Mouse (Mus musculus): Measurements from ENCODE around the gene 2210408I21Rik. TPM values are rescaled to one million over a fixed set of nuclear protein-coding genes. Genes with fewer than 3 reads are reported as not detected.

Gene 2210408I21Rik
- total and polyA plus RNA-seq, 3 experiments: 0.78 to 5.2 (median 4.8) TPM

- no peaks in the 10 kb centered on the region for H3K79me2 ChIP-seq (replicated peaks; ENCODE audit: control insufficient read depth, insufficient read depth, low read length)
- intact Hi-C loops (cut with DNase I): no loop called here
- no peaks in the 10 kb centered on the region for H3K27me3 ChIP-seq (ENCODE audit: control insufficient read depth, insufficient read depth, low read length)
- H3K4me1 ChIP-seq (ENCODE audit: control insufficient read depth, insufficient read depth, low read length): no peaks in the 10 kb centered on the region
- no peaks in the 10 kb centered on the region for H3K36me3 ChIP-seq (ENCODE audit: control insufficient read depth, insufficient read depth, low read length)
- H3K27ac ChIP-seq: no peak overlapping the region
- TF ChIP-seq POLR2A (IDR thresholded peaks at IDR 0.05; ENCODE audit: insufficient read depth, low read depth, low read length): no peak
- TF ChIP-seq EP300 (IDR thresholded peaks at IDR 0.05; ENCODE audit: insufficient read depth, low read depth, low read length): no peak
- no peak for TF ChIP-seq CTCF (IDR thresholded peaks at IDR 0.05)
- no peak for DNase-seq
- no peak overlapping the region for H3K9ac ChIP-seq (ENCODE audit: low read depth, low read length)
- no peak overlapping the region for H3K4me3 ChIP-seq
- WGBS: 72% methylated on average over 2 of the region's 2 CpGs
These were observed 265.4 kb downstream of the 2210408I21Rik start for GRCm38 (mm10) chr13:77400762-77401161.

DNA sequence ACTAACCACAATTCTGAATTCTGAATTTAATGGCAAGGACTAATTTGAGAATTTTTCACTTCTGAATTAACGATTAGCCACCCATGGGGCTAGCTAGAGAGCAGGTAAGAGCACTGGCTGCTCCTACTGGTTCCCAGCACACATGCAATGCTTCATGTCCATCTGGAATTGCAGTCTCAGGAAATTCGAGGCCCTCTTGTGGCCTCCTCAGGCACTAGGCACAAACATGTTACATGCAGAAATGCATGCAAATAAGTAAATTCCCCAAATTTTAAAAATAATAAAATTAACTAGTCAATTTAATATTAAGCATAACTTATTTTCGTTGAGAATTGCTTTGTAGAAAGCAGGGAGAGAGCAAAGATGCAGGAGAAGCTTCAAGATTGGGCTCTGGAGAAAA, 273.2 kb downstream of the 2210408I21Rik start:
- Histone ChIP-seq H3K4me1 (ENCODE audit: control insufficient read depth, insufficient read depth, low read length) (no peaks in the 10 kb centered on the region), H3K9ac (ENCODE audit: low read depth, low read length) (no peak overlapping the region)
- 79% methylated on average over 3 of the region's 3 CpGs for WGBS

GRCm38 (mm10) chr13:77409804-77410203, 274.5 kb downstream of the 2210408I21Rik start:
- Histone ChIP-seq H3K27me3 (ENCODE audit: control insufficient read depth, insufficient read depth, low read length) (no peaks in the 10 kb centered on the region), H3K79me2 (replicated peaks; ENCODE audit: control insufficient read depth, insufficient read depth, low read length) (no peaks in the 10 kb centered on the region), H3K4me3 (no peak overlapping the region), H3K36me3 (ENCODE audit: control insufficient read depth, insufficient read depth, low read length) (no peaks in the 10 kb centered on the region), H3K27ac (no peak overlapping the region), H3K4me1 (ENCODE audit: control insufficient read depth, insufficient read depth, low read length) (no peaks in the 10 kb centered on the region), H3K9ac (ENCODE audit: low read depth, low read length) (no peak overlapping the region)
- intact Hi-C loops (cut with DNase I): no loop called here
- DNase-seq: no peak
- WGBS: 74% methylated on average over 2 of the region's 2 CpGs
- TF ChIP-seq EP300 (IDR thresholded peaks at IDR 0.05; ENCODE audit: insufficient read depth, low read depth, low read length) (no peak), CTCF (IDR thresholded peaks at IDR 0.05) (no peak), POLR2A (IDR thresholded peaks at IDR 0.05; ENCODE audit: insufficient read depth, low read depth, low read length) (no peak)

More for the DNA sequence above, 273.2 kb downstream of the 2210408I21Rik start:
- H3K36me3 ChIP-seq (ENCODE audit: control insufficient read depth, insufficient read depth, low read length): no peaks in the 10 kb centered on the region
- no peak overlapping the region for H3K4me3 ChIP-seq
- H3K27ac ChIP-seq: no peak overlapping the region
- TF ChIP-seq CTCF (IDR thresholded peaks at IDR 0.05) (peak; percentile 26), POLR2A (IDR thresholded peaks at IDR 0.05; ENCODE audit: insufficient read depth, low read depth, low read length) (no peak)
- intact Hi-C loops (cut with DNase I): no loop called here
- H3K27me3 ChIP-seq (ENCODE audit: control insufficient read depth, insufficient read depth, low read length): no peaks in the 10 kb centered on the region
- no peak for DNase-seq
- no peaks in the 10 kb centered on the region for H3K79me2 ChIP-seq (replicated peaks; ENCODE audit: control insufficient read depth, insufficient read depth, low read length)

GRCm38 (mm10) chr13:77412829-77413228, 277.5 kb downstream of the 2210408I21Rik start:
- no peak for TF ChIP-seq CTCF (IDR thresholded peaks at IDR 0.05)
- no peak for TF ChIP-seq POLR2A (IDR thresholded peaks at IDR 0.05; ENCODE audit: insufficient read depth, low read depth, low read length)
- TF ChIP-seq EP300 (IDR thresholded peaks at IDR 0.05; ENCODE audit: insufficient read depth, low read depth, low read length): no peak
- Histone ChIP-seq H3K27ac (no peak overlapping the region), H3K4me3 (no peak overlapping the region), H3K36me3 (ENCODE audit: control insufficient read depth, insufficient read depth, low read length) (no peaks in the 10 kb centered on the region), H3K27me3 (ENCODE audit: control insufficient read depth, insufficient read depth, low read length) (no peaks in the 10 kb centered on the region), H3K79me2 (replicated peaks; ENCODE audit: control insufficient read depth, insufficient read depth, low read length) (no peaks in the 10 kb centered on the region), H3K9ac (ENCODE audit: low read depth, low read length) (no peak overlapping the region), H3K4me1 (ENCODE audit: control insufficient read depth, insufficient read depth, low read length) (no peaks in the 10 kb centered on the region)
- WGBS: 73% methylated on average over 2 of the region's 2 CpGs
- no peak for DNase-seq
- intact Hi-C loops (cut with DNase I): no loop called here

DNA sequence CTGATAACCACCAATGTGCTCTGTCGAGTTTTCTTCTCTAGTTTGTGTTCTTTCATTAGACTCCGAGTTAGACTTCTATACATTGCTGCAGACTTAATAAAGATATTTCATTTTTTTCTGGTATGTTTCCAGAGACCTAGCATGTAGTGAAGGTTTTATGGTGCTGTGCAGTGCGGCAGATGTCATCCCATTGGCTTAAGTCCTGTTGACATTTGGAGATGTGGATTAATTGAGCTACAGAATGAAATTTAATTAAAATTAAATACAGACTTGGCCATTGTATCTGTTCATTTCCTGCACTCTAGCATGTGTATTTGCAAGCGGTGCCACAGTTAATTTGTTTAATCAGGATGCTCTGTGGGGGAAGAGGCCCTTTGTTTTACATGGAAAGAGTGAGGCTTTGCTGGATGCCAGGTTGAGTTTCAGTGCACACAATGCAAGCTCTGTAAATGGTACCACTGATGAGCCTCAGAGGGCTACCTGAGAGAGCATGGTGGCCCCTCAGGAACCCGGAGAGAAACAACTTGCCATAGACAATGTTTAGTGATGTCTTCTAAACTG, 314.7 kb downstream of the 2210408I21Rik start:
- H3K27me3 ChIP-seq (ENCODE audit: control insufficient read depth, insufficient read depth, low read length): no peaks in the 10 kb centered on the region
- intact Hi-C loops (cut with DNase I): no loop called here
- no peaks in the 10 kb centered on the region for H3K4me1 ChIP-seq (ENCODE audit: control insufficient read depth, insufficient read depth, low read length)
- 80% methylated on average over 5 of the region's 5 CpGs for WGBS
- TF ChIP-seq CTCF (IDR thresholded peaks at IDR 0.05) (no peak), EP300 (IDR thresholded peaks at IDR 0.05; ENCODE audit: insufficient read depth, low read depth, low read length) (no peak), POLR2A (IDR thresholded peaks at IDR 0.05; ENCODE audit: insufficient read depth, low read depth, low read length) (no peak)
- H3K27ac ChIP-seq: no peak overlapping the region
- no peak overlapping the region for H3K4me3 ChIP-seq
- H3K79me2 ChIP-seq (replicated peaks; ENCODE audit: control insufficient read depth, insufficient read depth, low read length): no peaks in the 10 kb centered on the region
- H3K9ac ChIP-seq (ENCODE audit: low read depth, low read length): no peak overlapping the region
- H3K36me3 ChIP-seq (ENCODE audit: control insufficient read depth, insufficient read depth, low read length): no peaks in the 10 kb centered on the region
- no peak for DNase-seq

DNA sequence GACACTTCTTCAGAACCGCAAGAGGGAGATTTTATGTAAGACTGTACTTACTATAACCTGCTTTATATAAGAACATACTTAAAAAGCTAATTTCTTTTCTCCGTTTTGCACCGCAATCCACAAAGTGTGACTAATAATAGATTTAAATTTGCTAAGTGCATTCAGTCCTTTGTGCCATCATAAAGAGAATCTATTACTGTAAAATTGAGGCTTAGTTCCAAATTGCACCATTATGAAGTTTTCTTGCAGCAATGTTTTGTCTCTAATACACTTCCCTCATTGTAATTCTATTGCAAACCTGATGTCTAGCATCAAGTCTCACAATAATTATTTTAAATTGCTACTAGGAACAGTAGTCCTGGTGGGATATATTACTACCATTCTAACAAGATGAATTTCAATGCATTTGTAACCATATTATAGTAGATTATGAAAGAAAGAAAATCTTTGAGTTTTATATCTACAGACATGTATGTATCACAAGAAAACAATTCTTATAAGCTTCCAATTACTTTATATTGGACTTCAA, 334.8 kb downstream of the 2210408I21Rik start:
- TF ChIP-seq POLR2A (IDR thresholded peaks at IDR 0.05; ENCODE audit: insufficient read depth, low read depth, low read length) (no peak), CTCF (IDR thresholded peaks at IDR 0.05) (no peak), EP300 (IDR thresholded peaks at IDR 0.05; ENCODE audit: insufficient read depth, low read depth, low read length) (no peak)
- WGBS: 91% methylated on average over 3 of the region's 3 CpGs
- Histone ChIP-seq H3K4me1 (ENCODE audit: control insufficient read depth, insufficient read depth, low read length) (no peaks in the 10 kb centered on the region), H3K27me3 (ENCODE audit: control insufficient read depth, insufficient read depth, low read length) (no peaks in the 10 kb centered on the region), H3K79me2 (replicated peaks; ENCODE audit: control insufficient read depth, insufficient read depth, low read length) (no peaks in the 10 kb centered on the region), H3K9ac (ENCODE audit: low read depth, low read length) (no peak overlapping the region), H3K36me3 (ENCODE audit: control insufficient read depth, insufficient read depth, low read length) (no peaks in the 10 kb centered on the region), H3K4me3 (no peak overlapping the region), H3K27ac (no peak overlapping the region)
- intact Hi-C loops (cut with DNase I): no loop called here
- no peak for DNase-seq

Measured in heart, adult 2 months (tissue).